Mouse (Mus musculus): ENCODE data around the gene Tmem221.

- no peak for TF ChIP-seq CTCF (conservative IDR thresholded peaks at IDR 0.05; ENCODE audit: low read length)
- TF ChIP-seq NANOG (IDR thresholded peaks at IDR 0.05; ENCODE audit: borderline replicate concordance, low read length): no peak
Measured at GRCm38 (mm10) chr8:71554644-71555043, 4.0 kb downstream of the Tmem221 start.
